Mouse (Mus musculus) brain, embryonic 14.5 days (tissue): ENCODE data around the gene Plcd3.

Experiments
- CTCF ChIP-seq: fragments of 200-500 bp; IDR thresholded peaks from 2 replicates; pipeline ENCODE4 v1.5.1; 2012; ENCODE audit warnings: inconsistent platforms, mild to moderate bottlenecking, moderate library complexity, borderline replicate concordance; ENCODE audit not compliant: insufficient read depth, insufficient read length; ENCODE audit errors: extremely low read depth
- POLR2A ChIP-seq: fragments of 200-500 bp; IDR thresholded peaks from 2 replicates; pipeline ENCODE4 v1.6.1; 2012; ENCODE audit warnings: mild to moderate bottlenecking, inconsistent platforms, borderline replicate concordance; ENCODE audit not compliant: poor library complexity, insufficient read depth, insufficient read length, severe bottlenecking; ENCODE audit errors: extremely low read depth

GRCm38 (mm10) chr11:103054798-103055197, 46.7 kb downstream of the Plcd3 start:
- TF ChIP-seq CTCF (peak; percentile 76; the same call in 1 of the 2 replicates), POLR2A (no peak)
